Mouse (Mus musculus) MEL (cell line): ENCODE measurements around the gene Dennd2a. TPM values are rescaled to one million over a fixed set of nuclear protein-coding genes. Genes with fewer than 3 reads are reported as not detected.

Source experiments
- DNase-seq: peaks from one replicate; pipeline ENCODE4 v3.0.0; 2011; ENCODE audit warnings: low read depth, low spot score
- H3K27ac ChIP-seq: 2 replicates; pipeline ENCODE4 v1.5.1; 2012; ENCODE audit warnings: low read depth, mild to moderate bottlenecking, control low read depth, low read length, moderate library complexity; ENCODE audit not compliant: control insufficient read depth
- H3K27me3 ChIP-seq, 2 experiments: fragments of 150-350 bp in 1 of 2; sonication (generic) in 1 of 2; 2 replicates each; pipeline ENCODE4 v1.6.1; 2012; ENCODE audit warnings: low read length in 2 of 2, mild to moderate bottlenecking in 2 of 2, improper control_type of control experiment in 1 of 2, moderate library complexity in 1 of 2; ENCODE audit not compliant: insufficient read depth in 2 of 2, control insufficient read depth in 1 of 2
- H3K36me3 ChIP-seq, 2 experiments: 2 replicates each; pipeline ENCODE4 v1.6.1; 2012 to 2014; ENCODE audit warnings: low read length in 2 of 2, improper control_type of control experiment in 1 of 2, inconsistent platforms in 1 of 2, mild to moderate bottlenecking in 1 of 2; ENCODE audit not compliant: insufficient read depth in 2 of 2, control insufficient read depth in 1 of 2
- H3K4me1 ChIP-seq, 2 experiments: fragments of 150-350 bp in 1 of 2; sonication (generic) in 1 of 2; 2 replicates each; pipeline ENCODE4 v1.6.1; 2012; ENCODE audit warnings: low read length in 2 of 2, improper control_type of control experiment in 1 of 2, mild to moderate bottlenecking in 1 of 2; ENCODE audit not compliant: insufficient read depth in 2 of 2, control insufficient read depth in 1 of 2
- H3K4me3 ChIP-seq, 2 experiments: fragments of 150-350 bp in 1 of 2; sonication (generic) in 1 of 2; 2 replicates each; pipeline ENCODE4 v1.5.1; 2012; ENCODE audit warnings: low read depth in 2 of 2, low read length in 2 of 2, mild to moderate bottlenecking in 2 of 2, moderate library complexity in 2 of 2, control low read depth in 1 of 2, improper control_type of control experiment in 1 of 2; ENCODE audit not compliant: control insufficient read depth in 1 of 2, insufficient read depth in 1 of 2
- H3K79me2 ChIP-seq: 2 replicates; pipeline ENCODE4 v1.6.1; 2012; ENCODE audit warnings: mild to moderate bottlenecking, low read length, moderate library complexity; ENCODE audit not compliant: control insufficient read depth, poor library complexity, insufficient read depth
- H3K9ac ChIP-seq: 2 replicates; pipeline ENCODE4 v1.6.1; 2012; ENCODE audit warnings: low read depth, mild to moderate bottlenecking, control low read depth, low read length, moderate library complexity; ENCODE audit not compliant: control insufficient read depth, poor library complexity, severe bottlenecking
- H3K9me3 ChIP-seq: fragments of 150-350 bp; sonication (generic); replicated peaks from 2 replicates; pipeline ENCODE4 v1.6.1; 2012; ENCODE audit warnings: mild to moderate bottlenecking, low read length, improper control_type of control experiment, moderate library complexity; ENCODE audit not compliant: insufficient read depth
- BHLHE40 ChIP-seq: IDR thresholded peaks from 2 replicates; pipeline ENCODE4 v1.6.1; 2012; ENCODE audit warnings: low read depth, mild to moderate bottlenecking, inconsistent platforms, low read length, improper control_type of control experiment, borderline replicate concordance
- CHD2 ChIP-seq: IDR thresholded peaks from 2 replicates; pipeline ENCODE4 v1.6.1; 2011; ENCODE audit warnings: low read length, improper control_type of control experiment
- CTCF ChIP-seq, 3 experiments: IDR thresholded peaks in 2 of 3; conservative IDR thresholded peaks in 1 of 3; 2 replicates each; pipeline ENCODE4 v1.5.1; 2011 to 2012; ENCODE audit warnings: low read length in 3 of 3, low read depth in 2 of 3, mild to moderate bottlenecking in 2 of 3, improper control_type of control experiment in 1 of 3, inconsistent platforms in 1 of 3, mixed read lengths in 1 of 3, moderate library complexity in 1 of 3; ENCODE audit not compliant: control insufficient read depth in 1 of 3, insufficient read depth in 1 of 3, poor library complexity in 1 of 3, severe bottlenecking in 1 of 3
- E2F4 ChIP-seq: IDR thresholded peaks from 2 replicates; pipeline ENCODE4 v1.6.1; 2011; ENCODE audit warnings: low read depth, low read length, improper control_type of control experiment, borderline replicate concordance
- EP300 ChIP-seq, 2 experiments: IDR thresholded peaks; 2 replicates each; pipeline ENCODE4 v1.6.1; 2011; ENCODE audit warnings: improper control_type of control experiment in 2 of 2, low read length in 2 of 2, low read depth in 1 of 2, mild to moderate bottlenecking in 1 of 2
- ETS1 ChIP-seq: IDR thresholded peaks from 2 replicates; pipeline ENCODE4 v1.6.1; 2012; ENCODE audit warnings: low read depth, mild to moderate bottlenecking, inconsistent platforms, low read length, improper control_type of control experiment, moderate library complexity
- GATA1 ChIP-seq: IDR thresholded peaks from 2 replicates; pipeline ENCODE4 v1.6.1; 2011; ENCODE audit warnings: low read depth, low read length, improper control_type of control experiment
- HCFC1 ChIP-seq: IDR thresholded peaks from 2 replicates; pipeline ENCODE4 v1.6.1; 2012; ENCODE audit warnings: low read depth, mild to moderate bottlenecking, inconsistent platforms, low read length, improper control_type of control experiment, moderate library complexity
- JUND ChIP-seq: IDR thresholded peaks from 2 replicates; pipeline ENCODE4 v1.6.1; 2011; ENCODE audit warnings: low read depth, mild to moderate bottlenecking, improper control_type of control experiment, low read length
- MAX ChIP-seq: IDR thresholded peaks from 2 replicates; pipeline ENCODE4 v1.6.1; 2011; ENCODE audit warnings: low read length, improper control_type of control experiment
- MAZ ChIP-seq: IDR thresholded peaks from 2 replicates; pipeline ENCODE4 v1.6.1; 2012; ENCODE audit warnings: low read depth, mild to moderate bottlenecking, inconsistent platforms, low read length, improper control_type of control experiment
- MEF2A ChIP-seq: IDR thresholded peaks from 2 replicates; pipeline ENCODE4 v1.6.1; 2014; ENCODE audit warnings: low read depth, mild to moderate bottlenecking, inconsistent platforms, low read length, improper control_type of control experiment; ENCODE audit not compliant: poor library complexity, insufficient replicate concordance, severe bottlenecking; ENCODE audit errors: extremely low read depth
- MXI1 ChIP-seq: IDR thresholded peaks from 2 replicates; pipeline ENCODE4 v1.6.1; 2011; ENCODE audit warnings: mild to moderate bottlenecking, low read depth, low read length, improper control_type of control experiment
- MYB ChIP-seq: IDR thresholded peaks from 2 replicates; pipeline ENCODE4 v1.6.1; 2011; ENCODE audit warnings: mild to moderate bottlenecking, low read depth, low read length, improper control_type of control experiment
- MYC ChIP-seq: IDR thresholded peaks from 2 replicates; pipeline ENCODE4 v1.6.1; 2011; ENCODE audit warnings: low read depth, mild to moderate bottlenecking, low read length, improper control_type of control experiment, moderate library complexity
- NRF1 ChIP-seq: IDR thresholded peaks from 2 replicates; pipeline ENCODE4 v1.6.1; 2014; ENCODE audit warnings: low read depth, mild to moderate bottlenecking, inconsistent platforms, low read length, improper control_type of control experiment, moderate library complexity; ENCODE audit not compliant: poor library complexity, insufficient read depth, severe bottlenecking
- POLR2A ChIP-seq, 2 experiments: IDR thresholded peaks; 2 replicates each; pipeline ENCODE4 v1.6.1; 2011 to 2012; ENCODE audit warnings: low read length in 2 of 2, mild to moderate bottlenecking in 2 of 2, control low read depth in 1 of 2, improper control_type of control experiment in 1 of 2, low read depth in 1 of 2, moderate library complexity in 1 of 2; ENCODE audit not compliant: control insufficient read depth in 1 of 2, insufficient read depth in 1 of 2, poor library complexity in 1 of 2
- POLR2AphosphoS5 ChIP-seq: IDR thresholded peaks from 2 replicates; pipeline ENCODE4 v1.6.1; 2012; ENCODE audit warnings: low read depth, borderline replicate concordance, mild to moderate bottlenecking, inconsistent platforms, low read length, moderate library complexity, mixed read lengths
- RAD21 ChIP-seq: IDR thresholded peaks from 2 replicates; pipeline ENCODE4 v1.6.1; 2011; ENCODE audit warnings: mild to moderate bottlenecking, low read depth, low read length, improper control_type of control experiment
- RCOR1 ChIP-seq: IDR thresholded peaks from 2 replicates; pipeline ENCODE4 v1.6.1; 2012; ENCODE audit warnings: low read depth, mild to moderate bottlenecking, inconsistent platforms, low read length, improper control_type of control experiment
- SIN3A ChIP-seq: IDR thresholded peaks from 2 replicates; pipeline ENCODE4 v1.6.1; 2012; ENCODE audit warnings: low read length, improper control_type of control experiment, inconsistent platforms
- SMC3 ChIP-seq: IDR thresholded peaks from 2 replicates; pipeline ENCODE4 v1.6.1; 2011; ENCODE audit warnings: low read depth, low read length, improper control_type of control experiment
- TBP ChIP-seq: IDR thresholded peaks from 2 replicates; pipeline ENCODE4 v1.8.0; 2011; ENCODE audit warnings: low read depth, low read length, improper control_type of control experiment
- UBTF ChIP-seq: IDR thresholded peaks from 2 replicates; pipeline ENCODE4 v1.6.1; 2012; ENCODE audit warnings: low read depth, mild to moderate bottlenecking, inconsistent platforms, low read length, improper control_type of control experiment, moderate library complexity, borderline replicate concordance; ENCODE audit not compliant: insufficient read depth
- ZC3H11A ChIP-seq: IDR thresholded peaks from 2 replicates; pipeline ENCODE4 v1.6.1; 2012; ENCODE audit warnings: low read depth, mild to moderate bottlenecking, inconsistent platforms, low read length, improper control_type of control experiment
- ZKSCAN1 ChIP-seq: IDR thresholded peaks from 2 replicates; pipeline ENCODE4 v1.6.1; 2012; ENCODE audit warnings: low read depth, mild to moderate bottlenecking, inconsistent platforms, low read length, improper control_type of control experiment, moderate library complexity
- ZNF384 ChIP-seq: IDR thresholded peaks from 2 replicates; pipeline ENCODE4 v1.6.1; 2012; ENCODE audit warnings: low read depth, mild to moderate bottlenecking, inconsistent platforms, low read length, improper control_type of control experiment
- polyA plus RNA-seq, 2 experiments: library from polyadenylated mRNA; stranded (reverse) in 1 of 2; unstranded in 1 of 2; fragments of >175 nt in 1 of 2; fragments of >200 nt in 1 of 2; gene quantifications; 2 replicates each; pipeline versions ENCODE4 v1.2.1 to v1.2.4; 2012; ENCODE audit warnings: low replicate concordance in 2 of 2, low read depth in 1 of 2; ENCODE audit not compliant: insufficient read length in 2 of 2, insufficient read depth in 1 of 2, missing spikeins in 1 of 2
- total RNA-seq: library from RNA; depleted of rRNA; stranded (reverse); fragments of 300-350 nt; gene quantifications from 2 replicates; pipeline ENCODE4 v1.2.3, GENCODE M21; 2012

Gene Dennd2a
- total and polyA plus RNA-seq, 3 experiments, result 0.15 TPM; not detected in 2

GRCm38 (mm10) chr6:39451033-39451432 is 106.6 kb downstream of the Dennd2a start:
- no peak overlapping the region for H3K27ac ChIP-seq
- no peaks in the 10 kb centered on the region for H3K9me3 ChIP-seq
- peaks cover 0 to 3% of the 10 kb centered on the region in 2 experiments; a peak in 1 of 4 replicates for H3K36me3 ChIP-seq
- H3K4me1 ChIP-seq, result peaks cover 0 to 6% of the 10 kb centered on the region in 2 experiments; a peak in 2 of 4 replicates
- no peak overlapping the region for H3K9ac ChIP-seq
- peak; percentile 63 for DNase-seq
- no peak for TF ChIP-seq POLR2AphosphoS5
- TF ChIP-seq TBP, result no peak
- no peak for TF ChIP-seq MAX
- peak; percentile 69; the same call in 1 of the 2 replicates for TF ChIP-seq MYC
- no peak for TF ChIP-seq SIN3A
- TF ChIP-seq HCFC1, result no peak
- TF ChIP-seq NRF1, result no peak
- peak; percentile 55 to 81 (median 68) for TF ChIP-seq CTCF (IDR thresholded peaks at IDR 0.05 in 2 of 3, conservative IDR thresholded peaks at IDR 0.05 in 1 of 3; ENCODE audit: control insufficient read depth in 1 of 3, insufficient read depth in 1 of 3, low read depth in 2 of 3, low read length in 3 of 3, poor library complexity in 1 of 3, severe bottlenecking in 1 of 3)
- TF ChIP-seq EP300 (IDR thresholded peaks at IDR 0.05; ENCODE audit: low read depth in 1 of 2, low read length in 2 of 2), result no peak
- TF ChIP-seq ZKSCAN1, result no peak
- no peak for TF ChIP-seq MAZ
- no peak for TF ChIP-seq POLR2A (IDR thresholded peaks at IDR 0.05; ENCODE audit: control insufficient read depth in 1 of 2, insufficient read depth in 1 of 2, low read depth in 1 of 2, low read length in 2 of 2, poor library complexity in 1 of 2)
- peak; percentile 61 for TF ChIP-seq RAD21
- TF ChIP-seq RCOR1, result no peak
- no peak for TF ChIP-seq MXI1
- TF ChIP-seq MYB, result no peak
- TF ChIP-seq BHLHE40, result no peak
- no peak for TF ChIP-seq MEF2A
- no peak for TF ChIP-seq E2F4
- no peak for TF ChIP-seq JUND
- no peak for TF ChIP-seq UBTF
- TF ChIP-seq ETS1, result no peak
- peak; percentile 86 for TF ChIP-seq SMC3
- TF ChIP-seq ZC3H11A, result peak; percentile 51
- no peak for TF ChIP-seq CHD2
- TF ChIP-seq ZNF384, result peak; percentile 43; the same call in 1 of the 2 replicates
- no peak for TF ChIP-seq GATA1
- no peaks in the 10 kb centered on the region for H3K27me3 ChIP-seq
- H3K79me2 ChIP-seq, result no peaks in the 10 kb centered on the region
- H3K4me3 ChIP-seq, result no peak overlapping the region
